Mouse (Mus musculus) bone marrow macrophage, adult 2 months (primary cell): ENCODE data around the gene Zfp384.

ENCODE experiments used
- CTCF ChIP-seq: IDR thresholded peaks from 2 replicates; pipeline ENCODE4 v1.5.1; 2012; ENCODE audit warnings: low read depth, mild to moderate bottlenecking, low read length, moderate library complexity
- POLR2A ChIP-seq: IDR thresholded peaks from 2 replicates; pipeline ENCODE4 v1.6.1; 2012; ENCODE audit warnings: mild to moderate bottlenecking, low read depth, low read length, borderline replicate concordance

- TF ChIP-seq CTCF (no peak), POLR2A (no peak)
Measured at GRCm38 (mm10) chr6:125049678-125050077, 40.7 kb downstream of the Zfp384 start, which contains the start of gene Acrbp.
